Mouse (Mus musculus) liver, adult 2 months (tissue): ENCODE results near the gene Syne2.

Source experiments
- CTCF ChIP-seq: fragments of 200-500 bp; IDR thresholded peaks from 2 replicates; pipeline ENCODE4 v1.5.1; 2011; ENCODE audit warnings: low read depth, low read length, control low read depth
- POLR2A ChIP-seq: fragments of 200-500 bp; IDR thresholded peaks from 2 replicates; pipeline ENCODE4 v1.6.1; 2011; ENCODE audit warnings: low read length, control low read depth; ENCODE audit not compliant: insufficient read depth; ENCODE audit errors: extremely low read depth

DNA sequence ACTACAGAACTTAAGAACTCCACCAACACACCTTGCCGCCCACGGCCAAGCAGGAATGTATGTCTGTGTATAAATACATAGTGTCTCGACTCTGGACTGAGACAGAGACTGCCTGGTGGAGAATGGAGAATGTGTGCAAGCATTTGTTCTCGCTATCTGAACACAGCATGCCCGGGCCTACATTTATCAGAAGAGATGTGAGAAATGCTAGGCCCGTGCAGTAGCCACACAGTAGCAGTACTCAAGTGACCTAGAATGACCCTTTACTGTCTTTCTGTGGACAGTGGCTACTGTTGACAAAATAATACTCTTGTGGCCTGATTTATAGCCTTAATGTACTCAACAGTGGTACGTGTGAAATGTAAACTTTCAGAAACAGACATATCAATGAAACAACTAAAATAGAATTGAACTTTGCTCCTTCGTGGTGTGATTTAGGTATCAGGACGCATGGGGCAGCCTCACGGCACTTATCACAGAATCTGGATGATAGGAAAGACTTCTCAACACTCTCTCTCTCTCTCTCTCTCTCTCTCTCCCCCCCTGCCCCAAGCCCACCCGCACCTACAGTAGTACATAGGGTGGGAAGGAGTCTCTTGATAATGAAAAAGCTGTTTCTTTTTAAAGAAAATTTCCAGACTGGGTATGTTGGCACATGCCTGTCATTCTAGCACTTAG lies 275.0 kb downstream of the Syne2 start:
- TF ChIP-seq CTCF, result no peak
- TF ChIP-seq POLR2A, result no peak
